Mouse (Mus musculus) macrophage (primary cell): ENCODE measurements around the gene Bcar1. TPM values are rescaled to one million over a fixed set of nuclear protein-coding genes. Genes with fewer than 3 reads are reported as not detected.

Experiments used
- H3K27ac ChIP-seq: fragments of 350-480 bp; formaldehyde crosslinking; 2 replicates; pipeline ENCODE4 v1.9.0; 2021
- H3K36me3 ChIP-seq: fragments of 350-480 bp; formaldehyde crosslinking; 2 replicates; pipeline ENCODE4 v1.9.0; 2021; ENCODE audit errors: inconsistent target
- H3K4me3 ChIP-seq: fragments of 350-480 bp; formaldehyde crosslinking; 2 replicates; pipeline ENCODE4 v1.9.0; 2021; ENCODE audit errors: inconsistent target
- H3K79me2 ChIP-seq: fragments of 350-480 bp; formaldehyde crosslinking; 2 replicates; pipeline ENCODE4 v1.9.0; 2021; ENCODE audit errors: inconsistent target
- WGBS: methylation state at CpG from one replicate; pipeline ENCODE4 v1.1.7; 2026; ENCODE audit warnings: inconsistent platforms; ENCODE audit not compliant: missing documents; 5-methylcytosine and 5-hydroxymethylcytosine counted together
- polyA plus RNA-seq: library from polyadenylated mRNA; stranded (reverse); fragments of 250-400 nt; gene quantifications from 3 replicates; pipeline ENCODE4 v1.2.4, GENCODE M21; 2018; ENCODE audit warnings: inconsistent platforms

Gene Bcar1
- polyA plus RNA-seq, 1 experiment from 2014 or later = 0.07 TPM

DNA sequence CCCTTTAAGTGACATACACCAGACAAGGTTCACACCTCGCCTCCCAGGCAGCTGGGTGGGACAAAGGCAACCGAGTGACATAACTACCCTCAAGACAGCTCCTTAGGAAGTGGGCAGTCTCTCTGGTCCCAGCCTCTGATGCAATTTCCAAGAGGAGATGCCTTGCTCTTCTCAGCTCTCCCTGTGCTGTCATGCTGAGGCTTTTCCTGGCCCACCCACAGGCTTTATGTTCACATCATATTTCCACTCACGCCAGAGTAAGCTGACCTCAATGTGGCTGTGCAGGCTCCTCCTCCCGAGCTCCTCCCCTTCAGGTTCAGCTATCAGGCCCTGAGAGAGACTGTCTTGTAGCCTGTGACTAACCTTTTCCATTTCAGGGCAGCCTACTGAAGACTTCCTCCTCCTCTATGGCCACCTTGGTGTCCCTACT lies 23.5 kb downstream of the Bcar1 start:
- H3K36me3 ChIP-seq = no peaks in the 10 kb centered on the region
- WGBS = 53% methylated on average over 4 of the region's 4 CpGs
- no peaks in the 10 kb centered on the region for H3K79me2 ChIP-seq
- no peak overlapping the region for H3K4me3 ChIP-seq
- H3K27ac ChIP-seq = no peak overlapping the region

GRCm38 (mm10) chr8:111718937-111719336 lies 24.7 kb downstream of the Bcar1 start:
- WGBS = 41% methylated on average over 5 of the region's 5 CpGs
- H3K27ac ChIP-seq = no peak overlapping the region
- H3K36me3 ChIP-seq = no peaks in the 10 kb centered on the region
- no peaks in the 10 kb centered on the region for H3K79me2 ChIP-seq
- no peak overlapping the region for H3K4me3 ChIP-seq

- Histone ChIP-seq H3K79me2 (no peaks in the 10 kb centered on the region), H3K27ac (no peak overlapping the region), H3K4me3 (no peak overlapping the region), H3K36me3 (no peaks in the 10 kb centered on the region)
- WGBS = 82% methylated on average over 6 of the region's 6 CpGs
These were observed 25.7 kb downstream of the Bcar1 start for GRCm38 (mm10) chr8:111717866-111718265.

- Histone ChIP-seq H3K27ac (no peak overlapping the region), H3K4me3 (no peak overlapping the region), H3K36me3 (no peaks in the 10 kb centered on the region), H3K79me2 (no peaks in the 10 kb centered on the region)
- WGBS = 99% methylated on average over 4 of the region's 4 CpGs
These were observed 26.2 kb downstream of the Bcar1 start for GRCm38 (mm10) chr8:111717488-111717792.

GRCm38 (mm10) chr8:111716603-111717487 lies 26.8 kb downstream of the Bcar1 start:
- Histone ChIP-seq H3K79me2 (no peaks in the 10 kb centered on the region), H3K27ac (no peak overlapping the region), H3K4me3 (no peak overlapping the region), H3K36me3 (no peaks in the 10 kb centered on the region)
- WGBS = 81% methylated on average over 9 of the region's 10 CpGs

DNA sequence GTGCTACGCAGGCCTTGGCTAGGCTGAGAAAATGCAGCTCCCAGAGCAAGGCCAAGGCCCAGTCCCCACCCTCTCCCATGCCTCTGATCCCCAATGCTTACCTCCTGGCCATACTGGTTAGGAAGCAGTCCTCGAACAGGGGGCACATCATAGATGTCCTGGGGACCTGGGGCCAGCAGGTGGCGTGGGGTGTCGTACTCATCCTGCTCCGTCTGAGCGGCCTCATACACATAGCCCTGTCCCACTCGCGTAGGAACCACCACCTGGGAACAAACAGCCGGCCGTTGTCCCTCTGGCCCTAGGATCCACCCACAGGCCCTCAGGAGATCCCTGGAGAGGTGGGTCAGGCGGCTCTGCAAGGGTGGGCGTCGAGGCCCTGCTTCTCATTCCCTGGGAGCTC lies 28.1 kb downstream of the Bcar1 start:
- no peak overlapping the region for H3K27ac ChIP-seq
- no peaks in the 10 kb centered on the region for H3K36me3 ChIP-seq
- H3K4me3 ChIP-seq = no peak overlapping the region
- WGBS = 98% methylated on average over 13 of the region's 13 CpGs
- H3K79me2 ChIP-seq = no peaks in the 10 kb centered on the region

DNA sequence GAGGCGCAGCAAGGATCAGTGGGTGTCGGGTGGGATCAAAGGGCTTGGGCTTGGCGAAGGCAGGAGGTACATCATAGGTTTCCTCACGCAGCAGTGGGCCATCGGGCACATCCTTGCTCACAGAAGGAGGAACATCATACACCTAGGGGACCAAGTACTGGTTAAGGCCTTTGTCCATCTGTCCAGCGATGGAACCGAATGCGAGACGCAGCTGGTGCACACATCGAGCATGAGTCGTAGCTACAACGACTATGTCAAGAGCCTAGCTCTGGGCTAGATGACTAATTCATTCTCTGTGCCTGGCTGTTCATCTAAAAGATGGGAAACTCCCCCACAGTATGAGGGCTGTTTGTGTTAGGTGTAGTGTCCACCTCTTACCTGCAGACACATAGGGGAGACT lies 29.3 kb downstream of the Bcar1 start:
- Histone ChIP-seq H3K36me3 (no peaks in the 10 kb centered on the region), H3K79me2 (no peaks in the 10 kb centered on the region), H3K4me3 (no peak overlapping the region), H3K27ac (no peak overlapping the region)
- WGBS = 93% methylated on average over 12 of the region's 12 CpGs

GRCm38 (mm10) chr8:111713817-111714216 lies 29.8 kb downstream of the Bcar1 start:
- 94% methylated on average over 23 of the region's 25 CpGs for WGBS
- H3K36me3 ChIP-seq = no peaks in the 10 kb centered on the region

DNA sequence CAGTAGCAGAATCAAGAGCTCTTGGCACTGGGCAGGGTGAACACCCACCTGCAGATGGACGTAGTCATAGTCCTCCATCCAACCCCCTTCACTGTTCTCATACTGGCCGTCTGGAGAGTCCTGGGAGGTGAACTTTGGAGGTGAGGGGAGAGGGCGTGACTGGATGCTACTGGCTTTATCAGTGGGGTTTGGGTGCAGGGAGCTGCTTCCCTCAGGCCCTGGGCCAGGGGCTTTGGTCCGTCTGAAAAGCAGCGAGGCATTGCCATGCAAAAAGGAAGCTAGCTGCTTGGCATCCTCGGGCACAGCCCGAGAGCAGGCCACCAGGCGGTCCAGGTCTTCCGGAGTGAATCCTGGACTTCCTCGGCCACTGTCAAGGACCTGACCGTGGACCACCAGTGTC lies 30.3 kb downstream of the Bcar1 start:
- WGBS = 83% methylated on average over 11 of the region's 11 CpGs
- H3K27ac ChIP-seq = no peak overlapping the region
- no peak overlapping the region for H3K4me3 ChIP-seq
- H3K36me3 ChIP-seq = no peaks in the 10 kb centered on the region
- no peaks in the 10 kb centered on the region for H3K79me2 ChIP-seq

More at GRCm38 (mm10) chr8:111713817-111714216, 29.8 kb downstream of the Bcar1 start:
- H3K27ac ChIP-seq = no peak overlapping the region
- no peaks in the 10 kb centered on the region for H3K79me2 ChIP-seq
- H3K4me3 ChIP-seq = no peak overlapping the region

DNA sequence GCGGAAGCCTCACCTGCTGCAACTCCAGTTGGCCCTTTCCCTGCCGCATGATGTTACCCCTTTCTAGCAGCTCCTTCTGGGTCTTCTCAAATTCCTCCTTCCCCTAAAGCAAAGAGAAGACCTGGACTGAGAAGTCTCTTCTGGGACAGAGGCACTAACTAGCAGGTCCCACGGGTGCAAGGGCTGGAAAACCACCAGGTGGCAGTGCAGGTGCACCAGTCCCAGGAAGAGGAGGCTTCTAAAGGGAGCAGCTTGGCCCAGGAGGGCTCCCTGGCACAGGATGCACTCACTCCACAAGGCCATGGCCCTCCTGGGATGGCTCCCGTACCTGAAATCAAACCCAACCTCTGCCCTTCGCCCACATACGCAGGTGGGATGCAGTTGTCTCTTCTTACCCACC lies 31.0 kb downstream of the Bcar1 start:
- WGBS = 67% methylated on average over 6 of the region's 6 CpGs
- H3K79me2 ChIP-seq = no peaks in the 10 kb centered on the region

DNA sequence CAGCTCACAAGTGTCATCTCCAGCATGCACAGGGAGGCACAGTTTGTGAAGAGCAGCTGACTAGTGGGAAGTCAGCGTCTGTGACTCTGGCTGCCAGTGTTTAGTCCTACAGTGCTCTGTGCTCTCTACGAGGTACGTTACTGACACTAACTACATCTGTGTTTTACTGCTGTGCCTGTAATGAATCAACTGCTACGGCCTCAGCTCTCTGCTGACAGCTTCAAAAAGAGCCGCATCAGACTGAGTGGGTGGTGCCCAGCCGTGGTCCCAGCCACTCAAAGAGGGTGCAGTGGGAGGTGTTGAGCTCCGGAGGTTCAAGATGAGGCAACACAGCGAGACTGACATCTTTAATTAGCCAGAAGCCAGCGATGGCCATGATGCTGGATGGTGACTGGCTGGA lies 31.5 kb downstream of the Bcar1 start:
- 75% methylated on average over 9 of the region's 9 CpGs for WGBS
- no peak overlapping the region for H3K27ac ChIP-seq
- no peak overlapping the region for H3K4me3 ChIP-seq
- H3K79me2 ChIP-seq = no peaks in the 10 kb centered on the region
- no peaks in the 10 kb centered on the region for H3K36me3 ChIP-seq

More for the DNA sequence above, 31.0 kb downstream of the Bcar1 start:
- Histone ChIP-seq H3K27ac (no peak overlapping the region), H3K36me3 (no peaks in the 10 kb centered on the region), H3K4me3 (no peak overlapping the region)

- no peaks in the 10 kb centered on the region for H3K36me3 ChIP-seq
- H3K27ac ChIP-seq = no peak overlapping the region
- no peaks in the 10 kb centered on the region for H3K79me2 ChIP-seq
- 95% methylated on average over 20 of the region's 20 CpGs for WGBS
- H3K4me3 ChIP-seq = no peak overlapping the region
These were observed 32.7 kb downstream of the Bcar1 start for GRCm38 (mm10) chr8:111710777-111711485.

GRCm38 (mm10) chr8:111709223-111709622 lies 34.4 kb downstream of the Bcar1 start:
- Histone ChIP-seq H3K27ac (no peak overlapping the region), H3K4me3 (no peak overlapping the region), H3K79me2 (no peaks in the 10 kb centered on the region), H3K36me3 (no peaks in the 10 kb centered on the region)
- WGBS = 100% methylated on average over 1 of the region's 1 CpGs

DNA sequence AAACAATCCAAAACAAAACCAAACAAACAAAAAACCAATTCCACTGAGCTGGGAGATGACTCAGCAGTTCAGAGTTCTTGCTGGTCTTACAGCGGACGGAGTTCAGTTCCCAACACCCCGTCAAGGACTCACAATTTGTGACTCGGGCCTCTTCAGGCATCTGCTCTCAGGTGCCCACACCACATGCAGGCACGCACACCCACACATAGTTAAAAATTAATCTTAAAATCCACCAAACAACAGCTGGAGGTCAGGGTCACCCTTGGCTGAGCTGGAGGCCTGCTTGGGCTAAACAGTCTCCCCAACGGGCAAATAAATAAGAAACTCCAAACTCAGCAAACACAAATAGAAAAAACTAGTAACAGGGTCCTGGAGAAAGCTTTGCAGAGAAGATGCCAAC lies 35.3 kb downstream of the Bcar1 start:
- Histone ChIP-seq H3K4me3 (no peak overlapping the region), H3K36me3 (no peaks in the 10 kb centered on the region), H3K79me2 (no peaks in the 10 kb centered on the region), H3K27ac (no peak overlapping the region)
- 87% methylated on average over 6 of the region's 6 CpGs for WGBS

- 78% methylated on average over 5 of the region's 5 CpGs for WGBS
- Histone ChIP-seq H3K4me3 (no peak overlapping the region), H3K79me2 (no peaks in the 10 kb centered on the region), H3K36me3 (no peaks in the 10 kb centered on the region), H3K27ac (no peak overlapping the region)
These were observed 37.9 kb downstream of the Bcar1 start for GRCm38 (mm10) chr8:111705699-111706098.
